Mouse (Mus musculus) cerebellum, adult 2 months (tissue): ENCODE data around the gene Dazap1. TPM values are rescaled to one million over a fixed set of nuclear protein-coding genes. Genes with fewer than 3 reads are reported as not detected.
A peak's percentile ranks its signal among the peaks of the same experiment; 100 is the strongest.

Experiments
- DNase-seq, 2 experiments: peaks; one replicate each; pipeline ENCODE4 v3.0.0; 2021
- H3K27ac ChIP-seq: fragments of 200-500 bp; 2 replicates; pipeline ENCODE4 v1.5.1; 2012; ENCODE audit warnings: low read length, control low read depth, inconsistent platforms; ENCODE audit not compliant: insufficient read depth
- H3K27me3 ChIP-seq: fragments of 200-500 bp; 2 replicates; pipeline ENCODE4 v1.6.1; 2012; ENCODE audit warnings: inconsistent platforms, mild to moderate bottlenecking, low read length, moderate library complexity; ENCODE audit not compliant: control insufficient read depth, insufficient read depth
- H3K4me1 ChIP-seq: fragments of 200-500 bp; 2 replicates; pipeline ENCODE4 v1.6.1; 2011; ENCODE audit warnings: low read length; ENCODE audit not compliant: control insufficient read depth, insufficient read depth
- H3K4me3 ChIP-seq: fragments of 200-500 bp; replicated peaks from 2 replicates; pipeline ENCODE3; 2011; ENCODE audit warnings: mild to moderate bottlenecking, low read depth, low read length, control low read depth; ENCODE audit not compliant: insufficient read depth
- CTCF ChIP-seq: fragments of 200-500 bp; IDR thresholded peaks from 2 replicates; pipeline ENCODE4 v1.5.1; 2011; ENCODE audit warnings: low read depth, mild to moderate bottlenecking, control low read depth, low read length, moderate library complexity, borderline replicate concordance; ENCODE audit not compliant: insufficient read depth
- POLR2A ChIP-seq: fragments of 200-500 bp; IDR thresholded peaks from 2 replicates; pipeline ENCODE4 v1.6.1; 2011; ENCODE audit warnings: low read length, control low read depth, borderline replicate concordance; ENCODE audit not compliant: insufficient read depth
- WGBS: fragments of 180-500 bp; shearing (Covaris S2); methylation state at CpG from one replicate; pipeline ENCODE4 v1.1.7; 2018; 5-methylcytosine and 5-hydroxymethylcytosine counted together
- polyA plus RNA-seq: library from polyadenylated mRNA; depleted of rRNA; stranded (reverse); fragments of >200 nt; gene quantifications from 2 replicates; pipeline ENCODE4 v1.2.3, GENCODE M21; 2012

Dazap1 gene
- polyA plus RNA-seq, 1 experiment = 90.2 TPM

- Histone ChIP-seq H3K4me1 (peaks cover 26% of the 10 kb centered on the region), H3K27me3 (no peaks in the 10 kb centered on the region), H3K4me3 (peak within 1 kb of the TSS; percentile 90), H3K27ac (peak within 1 kb of the TSS; percentile 59)
- peak; percentile 89 to 91 for DNase-seq
- peak; percentile 61; the same call in 1 of the 2 replicates for TF ChIP-seq POLR2A
- TF ChIP-seq CTCF = no peak
- WGBS = under 1% methylated on average over 34 of the region's 34 CpGs
Measured at GRCm38 (mm10) chr10:80320340-80320760, 59.1 kb downstream of the Dazap1 start, which contains the start of gene 2310011J03Rik. TSS of gene 2310011J03Rik (minus strand) at chr10:80320537.

- Histone ChIP-seq H3K27ac (no peak overlapping the region), H3K4me3 (no peak overlapping the region), H3K27me3 (no peaks in the 10 kb centered on the region), H3K4me1 (peaks cover 25% of the 10 kb centered on the region)
- no peak for DNase-seq
- TF ChIP-seq CTCF (no peak), POLR2A (no peak)
- 58% methylated on average over 6 of the region's 6 CpGs for WGBS
Measured at GRCm38 (mm10) chr10:80321014-80321669, 59.9 kb downstream of the Dazap1 start.

- Histone ChIP-seq H3K4me3 (no peak overlapping the region), H3K27me3 (no peaks in the 10 kb centered on the region), H3K27ac (no peak overlapping the region), H3K4me1 (peaks cover 17% of the 10 kb centered on the region)
- TF ChIP-seq POLR2A (no peak), CTCF (no peak)
- WGBS = 81% methylated on average over 21 of the region's 21 CpGs
- no peak for DNase-seq
Measured at GRCm38 (mm10) chr10:80321670-80322581, 60.6 kb downstream of the Dazap1 start.

DNA sequence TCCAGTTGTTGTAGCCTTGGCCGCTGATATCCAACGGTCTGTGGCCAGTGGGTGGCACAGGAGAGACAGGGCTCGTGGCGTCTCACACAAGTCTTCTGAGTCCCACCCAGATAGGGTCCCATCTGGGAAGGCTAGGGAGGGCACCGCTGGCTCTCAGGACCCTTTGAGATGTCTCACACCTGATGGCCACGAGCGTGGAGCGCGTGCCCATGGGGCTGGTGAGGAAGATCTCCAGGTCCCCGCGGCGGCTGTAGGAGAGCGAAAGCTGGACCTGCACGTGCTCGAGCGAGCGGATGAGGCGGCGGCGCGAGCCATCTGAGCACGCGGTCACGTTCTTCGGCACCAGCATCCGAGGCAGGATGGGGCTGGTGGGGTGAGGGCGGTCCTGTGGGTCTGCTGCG is 61.5 kb downstream of the Dazap1 start:
- Histone ChIP-seq H3K27me3 (no peaks in the 10 kb centered on the region), H3K4me3 (peak overlapping the region; percentile 74), H3K4me1 (peaks cover 10% of the 10 kb centered on the region), H3K27ac (0 out of 2 replicates have a peak overlapping the region, but pooled peaks have one; percentile 2)
- 3% methylated on average over 28 of the region's 28 CpGs for WGBS
- no peak for DNase-seq
- TF ChIP-seq POLR2A = no peak
- TF ChIP-seq CTCF = no peak

GRCm38 (mm10) chr10:80323261-80324119 is 62.2 kb downstream of the Dazap1 start:
- DNase-seq = peak; percentile 71 to 74
- WGBS = 2% methylated on average over 46 of the region's 46 CpGs

DNA sequence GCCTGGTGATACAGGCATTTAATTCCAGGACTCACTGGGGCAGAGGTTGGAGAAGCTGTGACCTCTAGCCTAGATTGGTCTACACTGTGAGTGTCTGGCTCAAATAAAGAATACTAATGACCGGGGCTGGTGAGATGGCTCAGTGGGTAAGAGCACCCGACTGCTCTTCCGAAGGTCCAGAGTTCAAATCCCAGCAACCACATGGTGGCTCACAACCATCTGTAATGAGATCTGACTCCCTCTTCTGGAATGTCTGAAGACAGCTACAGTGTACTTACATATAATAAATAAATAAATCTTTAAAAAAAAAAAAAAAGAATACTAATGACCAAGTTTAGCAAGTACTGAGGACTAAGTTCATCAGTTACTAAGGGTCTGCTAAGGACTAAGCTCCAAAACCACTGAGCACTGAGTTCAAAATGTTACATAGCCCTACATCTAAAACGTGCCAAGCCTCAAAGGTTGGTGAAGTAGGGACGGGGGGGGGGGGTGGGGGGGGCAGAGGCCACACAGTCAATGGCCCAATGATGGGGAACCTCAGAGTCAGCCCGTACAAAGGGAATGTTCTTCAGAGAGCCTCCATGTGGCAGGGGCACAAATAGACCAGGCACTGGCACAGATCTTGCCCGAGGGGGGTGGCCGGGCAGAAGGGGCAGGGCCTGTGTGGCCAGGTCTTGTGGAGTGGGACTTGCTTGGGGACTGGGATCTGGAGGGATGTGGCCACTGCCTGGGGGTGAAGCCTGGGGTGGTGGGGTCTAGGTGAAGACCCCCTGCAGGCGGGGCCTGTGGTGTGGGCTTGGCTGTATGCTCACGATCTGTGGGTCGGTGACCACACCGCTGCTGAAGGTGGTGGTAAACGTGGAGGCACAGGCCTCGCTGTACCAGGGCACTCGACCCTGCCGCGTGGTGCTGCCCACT is 63.1 kb downstream of the Dazap1 start:
- no peak for TF ChIP-seq POLR2A
- TF ChIP-seq CTCF = no peak
- peaks cover 8% of the 10 kb centered on the region for H3K4me1 ChIP-seq
- H3K27me3 ChIP-seq = no peaks in the 10 kb centered on the region
- H3K27ac ChIP-seq = no peak overlapping the region
- WGBS = 67% methylated on average over 17 of the region's 17 CpGs
- H3K4me3 ChIP-seq = peak overlapping the region; percentile 74
- DNase-seq = no peak

More at GRCm38 (mm10) chr10:80323261-80324119, 62.2 kb downstream of the Dazap1 start:
- Histone ChIP-seq H3K27ac (peak overlapping the region; percentile 34; the same call in 1 of the 2 replicates), H3K4me1 (peaks cover 8% of the 10 kb centered on the region), H3K27me3 (no peaks in the 10 kb centered on the region), H3K4me3 (peak overlapping the region; percentile 74)
- TF ChIP-seq CTCF (no peak), POLR2A (0 out of 2 replicates have a peak, but pooled peaks have one; percentile 27)

DNA sequence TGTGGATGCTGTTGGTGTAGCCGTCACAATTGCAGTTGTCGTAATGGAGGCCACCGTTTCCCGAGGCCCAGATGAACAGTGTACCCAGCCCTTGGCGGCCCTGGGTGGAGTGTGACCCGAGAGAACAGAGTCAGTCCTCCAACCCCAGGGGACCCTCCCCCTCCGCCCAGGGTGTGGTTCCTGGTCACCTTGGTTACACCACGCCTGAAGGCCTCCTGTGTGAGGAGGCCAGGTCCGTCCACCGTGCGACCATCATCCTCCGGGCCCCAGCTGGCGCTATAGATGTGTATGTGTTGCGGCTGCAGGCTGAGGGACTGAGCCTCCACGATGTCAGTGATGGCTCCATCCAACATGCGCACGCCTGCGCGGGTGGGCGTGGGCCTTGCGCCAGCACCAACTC is 63.8 kb downstream of the Dazap1 start:
- no peak for DNase-seq
- 81% methylated on average over 21 of the region's 21 CpGs for WGBS
- Histone ChIP-seq H3K4me1 (peaks cover 5% of the 10 kb centered on the region), H3K4me3 (no peak overlapping the region), H3K27ac (no peak overlapping the region), H3K27me3 (no peaks in the 10 kb centered on the region)
- TF ChIP-seq POLR2A (no peak), CTCF (no peak)
